Mouse (Mus musculus) naive thymus-derived CD4-positive, alpha-beta T cell, adult 5 months (primary cell): Measurements from ENCODE around the gene Gsta1. TPM values are rescaled to one million over a fixed set of nuclear protein-coding genes. Genes with fewer than 3 reads are reported as not detected.

Experiments
- polyA plus RNA-seq: library from polyadenylated mRNA; unstranded; fragments of 100-300 nt; shearing (Covaris generic); gene quantifications from one replicate; pipeline ENCODE4 v1.2.1, GENCODE M21; 2017

Gene Gsta1
- polyA plus RNA-seq = not detected

DNA sequence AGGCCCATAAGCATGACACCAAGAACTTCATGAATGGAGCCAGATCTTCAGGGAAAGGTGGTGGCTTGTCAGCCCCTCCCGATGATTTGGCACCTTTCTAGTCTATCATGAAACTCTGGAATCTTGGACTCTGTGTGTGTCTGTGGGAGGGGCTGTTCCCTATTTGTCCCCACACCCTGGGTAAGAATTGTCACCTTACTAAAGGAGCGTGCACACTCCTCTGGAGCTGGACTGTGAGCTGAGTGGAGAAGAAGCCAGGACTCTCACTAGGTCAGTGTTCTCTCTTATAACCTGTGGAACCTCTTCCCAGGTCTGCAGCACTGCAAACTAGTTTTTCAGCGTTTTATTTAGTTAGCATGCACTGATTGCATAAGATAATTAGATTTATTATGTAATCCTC is at the start of gene Gsta1:
Gene Gsta1 (plus strand): TSS at position 196 of the 400 bp plus-strand sequence.

DNA sequence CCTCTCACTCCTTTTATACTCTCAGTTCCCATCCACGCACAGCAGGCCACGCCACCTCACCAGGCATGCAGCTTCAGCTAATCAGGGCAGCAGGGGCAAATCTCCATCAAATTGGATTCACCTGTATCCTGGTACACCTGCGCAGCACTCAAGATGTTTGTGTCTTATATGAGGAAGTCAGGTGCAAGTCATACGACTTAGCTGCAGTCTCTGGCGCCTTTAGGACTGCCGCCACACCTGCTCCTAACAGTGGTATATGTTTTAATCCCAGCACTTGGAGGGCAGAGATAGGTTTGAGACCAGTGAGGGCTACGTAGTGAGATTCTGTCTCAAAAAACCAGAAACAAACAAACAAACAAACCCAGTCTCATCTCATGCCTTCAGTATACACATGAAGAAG is 48.0 kb upstream of the Gsta1 start, which contains the start of gene Gsta4:
Gene Gsta4 (plus strand): TSS at position 301 of the 400 bp plus-strand sequence.

DNA sequence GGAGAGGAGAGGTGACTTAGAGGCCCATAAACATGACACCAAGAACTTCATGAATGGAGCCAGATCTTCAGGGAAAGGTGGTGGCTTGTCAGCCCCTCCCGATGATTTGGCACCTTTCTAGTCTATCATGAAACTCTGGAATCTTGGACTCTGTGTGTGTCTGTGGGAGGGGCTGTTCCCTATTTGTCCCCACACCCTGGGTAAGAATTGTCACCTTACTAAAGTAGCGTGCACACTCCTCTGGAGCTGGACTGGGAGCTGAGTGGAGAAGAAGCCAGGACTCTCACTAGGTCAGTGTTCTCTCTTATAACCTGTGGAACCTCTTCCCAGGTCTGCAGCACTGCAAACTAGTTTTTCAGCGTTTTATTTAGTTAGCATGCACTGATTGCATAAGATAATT is 26.5 kb downstream of the Gsta1 start, which contains the start of gene Gm3776:
Gene Gm3776 (plus strand): TSS at position 216 of the 400 bp plus-strand sequence.

DNA sequence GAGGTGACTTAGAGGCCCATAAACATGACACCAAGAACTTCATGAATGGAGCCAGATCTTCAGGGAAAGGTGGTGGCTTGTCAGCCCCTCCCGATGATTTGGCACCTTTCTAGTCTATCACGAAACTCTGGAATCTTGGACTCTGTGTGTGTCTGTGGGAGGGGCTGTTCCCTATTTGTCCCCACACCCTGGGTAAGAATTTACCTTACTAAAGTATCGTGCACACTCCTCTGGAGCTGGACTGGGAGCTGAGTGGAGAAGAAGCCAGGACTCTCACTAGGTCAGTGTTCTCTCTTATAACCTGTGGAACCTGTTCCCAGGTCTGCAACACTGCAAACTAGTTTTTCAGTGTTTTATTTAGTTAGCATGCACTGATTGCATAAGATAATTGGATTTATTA is 59.3 kb downstream of the Gsta1 start, which contains the start of gene Gm10639:
Gene Gm10639 (plus strand): TSS at position 201 of the 400 bp plus-strand sequence.

Other genes with a start within 250 kb of the Gsta1 start
- gene Gcm1, start 178.7 kb upstream of the Gsta1 start, polyA plus RNA-seq = not detected
- gene Fbxo9, start 121.6 kb upstream of the Gsta1 start, polyA plus RNA-seq = 88.6 TPM
- 8.4 TPM for gene Ick, start 121.5 kb upstream of the Gsta1 start, polyA plus RNA-seq
- gene Gsta4, start 47.9 kb upstream of the Gsta1 start, polyA plus RNA-seq = 3.1 TPM
- not detected for gene Gm3776, start 26.5 kb downstream of the Gsta1 start, polyA plus RNA-seq
- not detected for gene Gm10639, start 59.3 kb downstream of the Gsta1 start, polyA plus RNA-seq
- not detected for gene Omt2a, start 84.1 kb downstream of the Gsta1 start, polyA plus RNA-seq
- not detected for gene Omt2b, start 96.9 kb downstream of the Gsta1 start, polyA plus RNA-seq
- not detected for gene Gsta2, start 125.1 kb downstream of the Gsta1 start, polyA plus RNA-seq
- gene Dppa5a, start 137.5 kb downstream of the Gsta1 start, polyA plus RNA-seq = not detected
- gene Ooep, start 148.1 kb downstream of the Gsta1 start, polyA plus RNA-seq = not detected
- gene Ddx43, start 165.1 kb downstream of the Gsta1 start, polyA plus RNA-seq = 3.3 TPM
- 3.3 TPM for gene Cgas, start 212.6 kb downstream of the Gsta1 start, polyA plus RNA-seq
- 27.7 TPM for gene Mto1, start 217.6 kb downstream of the Gsta1 start, polyA plus RNA-seq
- 1.7 TPM for gene Gm17324, start 218.1 kb downstream of the Gsta1 start, polyA plus RNA-seq